Mouse (Mus musculus) hindbrain, embryonic 16.5 days (tissue): ENCODE measurements around the gene Hk2. TPM values are rescaled to one million over a fixed set of nuclear protein-coding genes. Genes with fewer than 3 reads are reported as not detected.

Experiments used
- ATAC-seq: fragments of 200-750 bp; cut with Nextera tagmentation; 2 replicates; pipeline ENCODE4 v1.8.0; 2017; ENCODE audit warnings: moderate TSS enrichment, moderate library complexity
- H3K27ac ChIP-seq: fragments of 300-500 bp; sonication (generic); 2 replicates; pipeline ENCODE4 v1.5.1; 2014; ENCODE audit warnings: low read depth, mild to moderate bottlenecking, control low read depth, low read length, moderate library complexity
- H3K27me3 ChIP-seq: fragments of 300-500 bp; sonication (generic); replicated peaks from 2 replicates; pipeline ENCODE4 v1.6.1; 2014; ENCODE audit warnings: low read length; ENCODE audit not compliant: control insufficient read depth, insufficient read depth
- H3K36me3 ChIP-seq: fragments of 300-500 bp; sonication (generic); 2 replicates; pipeline ENCODE4 v1.6.1; 2014; ENCODE audit warnings: mild to moderate bottlenecking, low read length, moderate library complexity, mixed read lengths; ENCODE audit not compliant: control insufficient read depth, insufficient read depth
- H3K4me1 ChIP-seq: fragments of 300-500 bp; sonication (generic); 2 replicates; pipeline ENCODE4 v1.6.1; 2014; ENCODE audit warnings: low read depth, low read length; ENCODE audit not compliant: control insufficient read depth, insufficient read depth
- H3K4me2 ChIP-seq: fragments of 300-500 bp; sonication (generic); 2 replicates; pipeline ENCODE4 v1.6.1; 2014; ENCODE audit warnings: mild to moderate bottlenecking, low read length, control low read depth, moderate library complexity
- H3K4me3 ChIP-seq: fragments of 300-500 bp; sonication (generic); 2 replicates; pipeline ENCODE4 v1.5.1; 2014; ENCODE audit warnings: mild to moderate bottlenecking, low read length, control low read depth, moderate library complexity
- H3K9ac ChIP-seq: fragments of 300-500 bp; sonication (generic); 2 replicates; pipeline ENCODE4 v1.6.1; 2014; ENCODE audit warnings: low read depth, mild to moderate bottlenecking, control low read depth, low read length, moderate library complexity
- H3K9me3 ChIP-seq: fragments of 300-500 bp; sonication (generic); 2 replicates; pipeline ENCODE4 v1.6.1; 2014; ENCODE audit warnings: mild to moderate bottlenecking, low read length, moderate library complexity; ENCODE audit not compliant: control insufficient read depth
- WGBS: fragments of 180-500 bp; shearing (Covaris S2); extraction: QIAGEN DNeasy Blood & Tissue Kit; methylation state at CpG from one replicate; pipeline ENCODE4 v1.1.7; 2014; 5-methylcytosine and 5-hydroxymethylcytosine counted together
- polyA plus RNA-seq: library from polyadenylated mRNA; unstranded; fragments of >200 nt; fragmentation: Nextera tagmentation; extraction: Ambion mirVana; gene quantifications from 2 replicates; pipeline ENCODE4 v1.2.1, GENCODE M21; 2015

The Hk2 gene
- polyA plus RNA-seq, 1 experiment from 2014 or later: 3.4 TPM

DNA sequence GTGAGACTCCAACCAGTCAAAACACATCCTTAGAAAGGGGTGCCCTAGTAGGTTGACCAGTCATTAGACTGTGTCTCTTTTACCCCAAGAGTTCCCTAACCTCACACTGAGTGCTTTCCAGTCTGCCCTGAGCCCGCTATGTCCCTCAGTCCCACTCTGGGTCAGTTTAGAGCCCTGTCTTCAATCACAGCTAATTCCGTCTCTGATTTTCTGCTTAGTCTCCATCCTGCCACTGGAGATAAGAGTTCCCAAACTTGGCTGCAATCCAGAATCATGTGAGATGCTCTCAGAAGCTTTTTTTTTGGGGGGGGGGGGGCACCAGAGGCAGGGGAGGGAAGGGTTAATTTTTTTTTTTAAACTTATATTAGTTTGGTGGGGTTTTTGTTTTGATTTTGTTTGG is 11.5 kb downstream of the Hk2 start:
- Histone ChIP-seq H3K27ac (no peak overlapping the region), H3K27me3 (no peaks in the 10 kb centered on the region), H3K9me3 (no peaks in the 10 kb centered on the region), H3K4me2 (no peak overlapping the region), H3K9ac (no peak overlapping the region), H3K36me3 (no peaks in the 10 kb centered on the region), H3K4me1 (no peaks in the 10 kb centered on the region), H3K4me3 (no peak overlapping the region)
- WGBS: 76% methylated on average over 2 of the region's 2 CpGs
- no peak for ATAC-seq

GRCm38 (mm10) chr6:82760749-82761357 is 13.4 kb downstream of the Hk2 start:
- WGBS: 93% methylated on average over 3 of the region's 3 CpGs
- Histone ChIP-seq H3K36me3 (no peaks in the 10 kb centered on the region), H3K9me3 (no peaks in the 10 kb centered on the region), H3K4me2 (no peak overlapping the region), H3K27me3 (no peaks in the 10 kb centered on the region), H3K4me3 (no peak overlapping the region), H3K27ac (no peak overlapping the region), H3K4me1 (no peaks in the 10 kb centered on the region), H3K9ac (no peak overlapping the region)
- no peak for ATAC-seq

DNA sequence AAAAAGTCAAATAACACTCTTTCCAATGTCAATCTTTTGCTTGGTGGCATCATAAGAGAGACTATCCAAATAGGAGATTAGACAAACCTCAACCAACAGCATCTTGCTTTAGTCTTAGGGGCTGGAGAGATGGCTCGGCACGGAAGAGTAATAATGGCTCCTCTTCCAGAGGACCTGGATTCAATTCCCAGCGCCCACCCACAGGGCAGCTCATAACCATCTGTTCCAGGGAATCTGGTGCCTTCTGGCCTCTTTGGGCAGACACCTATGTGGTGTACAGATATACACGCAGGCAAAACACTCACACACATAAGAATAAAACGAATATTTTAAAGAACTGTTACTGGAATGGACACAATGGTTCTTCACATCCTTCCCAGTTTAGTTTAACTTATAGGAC is 15.0 kb downstream of the Hk2 start:
- WGBS: 92% methylated on average over 5 of the region's 5 CpGs
- no peak overlapping the region for H3K4me2 ChIP-seq
- H3K36me3 ChIP-seq: no peaks in the 10 kb centered on the region
- no peaks in the 10 kb centered on the region for H3K9me3 ChIP-seq
- no peak overlapping the region for H3K9ac ChIP-seq
- H3K4me3 ChIP-seq: no peak overlapping the region
- ATAC-seq: no peak
- no peak overlapping the region for H3K27ac ChIP-seq
- no peaks in the 10 kb centered on the region for H3K27me3 ChIP-seq
- H3K4me1 ChIP-seq: no peaks in the 10 kb centered on the region

DNA sequence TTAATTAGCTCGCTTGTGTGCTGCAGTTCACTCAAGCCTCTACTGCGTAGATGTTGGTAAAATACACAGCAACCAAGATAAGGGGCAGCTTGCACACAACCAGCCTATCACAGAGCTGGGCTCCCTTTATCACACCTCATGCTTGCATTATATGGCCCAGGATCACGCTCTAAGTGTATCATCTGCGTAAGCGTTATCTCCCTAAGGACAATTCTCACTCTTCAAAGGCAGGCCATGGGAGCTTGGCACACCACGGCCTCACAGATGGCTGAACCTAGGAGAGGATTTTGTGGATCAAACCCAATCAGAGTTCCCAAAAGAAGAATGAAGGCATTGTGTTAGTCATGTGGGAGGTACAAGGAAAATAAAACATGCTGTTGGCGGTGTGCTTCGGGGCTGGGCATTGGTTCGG is 17.4 kb downstream of the Hk2 start:
- H3K4me2 ChIP-seq: no peak overlapping the region
- no peak overlapping the region for H3K27ac ChIP-seq
- H3K27me3 ChIP-seq: no peaks in the 10 kb centered on the region
- H3K36me3 ChIP-seq: no peaks in the 10 kb centered on the region
- no peaks in the 10 kb centered on the region for H3K9me3 ChIP-seq
- WGBS: 86% methylated on average over 9 of the region's 9 CpGs
- no peak overlapping the region for H3K4me3 ChIP-seq
- ATAC-seq: no peak
- H3K9ac ChIP-seq: no peak overlapping the region
- no peaks in the 10 kb centered on the region for H3K4me1 ChIP-seq

GRCm38 (mm10) chr6:82756216-82756615 is 18.0 kb downstream of the Hk2 start:
- H3K27me3 ChIP-seq: no peaks in the 10 kb centered on the region
- WGBS: 93% methylated on average over 7 of the region's 7 CpGs
- H3K4me1 ChIP-seq: no peaks in the 10 kb centered on the region
- H3K4me2 ChIP-seq: no peak overlapping the region
- H3K4me3 ChIP-seq: no peak overlapping the region
- no peak overlapping the region for H3K27ac ChIP-seq
- no peaks in the 10 kb centered on the region for H3K36me3 ChIP-seq
- no peak overlapping the region for H3K9ac ChIP-seq
- no peak for ATAC-seq
- H3K9me3 ChIP-seq: no peaks in the 10 kb centered on the region

DNA sequence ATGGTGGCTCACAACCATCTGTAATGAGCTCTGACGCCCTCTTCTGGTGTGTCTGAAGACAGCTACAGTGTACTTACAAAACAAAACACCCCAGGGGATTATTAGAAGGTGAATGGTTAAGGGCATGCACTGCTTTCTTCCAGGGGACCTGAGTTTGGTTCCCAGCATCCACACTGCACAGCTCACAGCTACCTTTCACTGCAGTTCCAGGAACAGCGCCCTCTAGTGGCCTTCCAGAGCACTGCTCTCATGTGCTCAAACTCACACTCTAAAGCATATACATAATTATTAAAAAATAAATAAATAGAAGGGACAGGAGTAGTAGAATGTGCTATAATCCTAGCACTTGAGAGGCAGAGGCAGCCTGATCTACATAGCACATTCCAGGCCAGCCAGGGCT is 18.9 kb downstream of the Hk2 start:
- no peaks in the 10 kb centered on the region for H3K4me1 ChIP-seq
- no peaks in the 10 kb centered on the region for H3K9me3 ChIP-seq
- no peak for ATAC-seq
- H3K27ac ChIP-seq: no peak overlapping the region
- H3K36me3 ChIP-seq: no peaks in the 10 kb centered on the region
- H3K27me3 ChIP-seq: no peaks in the 10 kb centered on the region
- no peak overlapping the region for H3K9ac ChIP-seq
- H3K4me3 ChIP-seq: no peak overlapping the region
- 42% methylated on average over 2 of the region's 2 CpGs for WGBS
- no peak overlapping the region for H3K4me2 ChIP-seq

- Histone ChIP-seq H3K36me3 (no peaks in the 10 kb centered on the region), H3K4me3 (no peak overlapping the region), H3K9ac (no peak overlapping the region), H3K4me1 (no peaks in the 10 kb centered on the region), H3K9me3 (no peaks in the 10 kb centered on the region), H3K27ac (no peak overlapping the region), H3K4me2 (no peak overlapping the region), H3K27me3 (no peaks in the 10 kb centered on the region)
- WGBS: 92% methylated on average over 6 of the region's 6 CpGs
- no peak for ATAC-seq
These were observed 19.5 kb downstream of the Hk2 start for GRCm38 (mm10) chr6:82754769-82755168.

DNA sequence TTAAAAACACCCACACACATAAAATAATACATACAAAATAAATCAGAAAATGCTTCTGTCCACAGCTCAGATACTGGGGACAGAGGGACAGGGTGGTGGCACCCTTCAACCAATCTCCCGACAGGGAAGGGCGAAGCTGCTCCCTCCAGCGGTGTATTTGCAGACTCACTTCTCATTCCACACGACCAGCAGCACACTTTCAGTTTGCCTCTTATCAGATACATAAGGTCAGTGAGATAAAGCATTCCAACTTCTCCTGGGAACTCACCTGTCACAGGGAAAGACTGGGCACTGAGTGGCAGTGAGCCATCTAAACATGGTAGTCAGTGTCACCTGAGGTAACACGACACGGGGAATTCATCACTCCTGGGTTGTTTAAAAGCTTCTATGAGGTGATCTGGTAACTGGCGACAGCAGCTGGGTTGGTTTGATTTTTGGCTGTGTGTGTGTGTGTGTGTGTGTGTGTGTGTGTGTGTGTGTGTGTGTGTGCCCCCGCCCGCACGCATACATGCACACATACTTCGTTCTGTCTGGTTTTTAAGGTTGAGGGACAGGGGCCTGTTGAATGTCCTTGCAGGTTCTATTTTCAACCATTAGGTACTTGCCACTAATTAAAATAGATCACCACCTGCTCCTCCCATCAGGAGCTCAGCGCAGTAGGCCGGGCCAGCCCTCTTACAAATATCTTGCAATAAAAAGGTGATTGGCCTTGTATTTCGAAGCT is 20.5 kb downstream of the Hk2 start:
- H3K9ac ChIP-seq: no peak overlapping the region

GRCm38 (mm10) chr6:82753061-82753460 is 21.2 kb downstream of the Hk2 start:
- Histone ChIP-seq H3K27ac (no peak overlapping the region), H3K4me3 (no peak overlapping the region), H3K4me1 (no peaks in the 10 kb centered on the region), H3K9me3 (no peaks in the 10 kb centered on the region), H3K9ac (no peak overlapping the region), H3K27me3 (no peaks in the 10 kb centered on the region), H3K36me3 (no peaks in the 10 kb centered on the region), H3K4me2 (no peak overlapping the region)
- ATAC-seq: no peak
- WGBS: 83% methylated on average over 11 of the region's 11 CpGs

More for the DNA sequence above, 20.5 kb downstream of the Hk2 start:
- no peak overlapping the region for H3K4me2 ChIP-seq
- H3K4me3 ChIP-seq: no peak overlapping the region
- H3K27ac ChIP-seq: no peak overlapping the region
- H3K4me1 ChIP-seq: no peaks in the 10 kb centered on the region
- no peaks in the 10 kb centered on the region for H3K27me3 ChIP-seq
- H3K36me3 ChIP-seq: no peaks in the 10 kb centered on the region
- WGBS: 90% methylated on average over 14 of the region's 14 CpGs
- ATAC-seq: no peak
- no peaks in the 10 kb centered on the region for H3K9me3 ChIP-seq
